Mouse (Mus musculus): Measurements from ENCODE around the gene H2al1g. TPM values are rescaled to one million over a fixed set of nuclear protein-coding genes. Genes with fewer than 3 reads are reported as not detected.
"Not testable (repeated sequence)": the region's sequence is repeated elsewhere in the genome, so short reads cannot be mapped to it uniquely, and the experiment has no call there.

H2al1g gene
- polyA plus RNA-seq, 1 experiment, result not detected

DNA sequence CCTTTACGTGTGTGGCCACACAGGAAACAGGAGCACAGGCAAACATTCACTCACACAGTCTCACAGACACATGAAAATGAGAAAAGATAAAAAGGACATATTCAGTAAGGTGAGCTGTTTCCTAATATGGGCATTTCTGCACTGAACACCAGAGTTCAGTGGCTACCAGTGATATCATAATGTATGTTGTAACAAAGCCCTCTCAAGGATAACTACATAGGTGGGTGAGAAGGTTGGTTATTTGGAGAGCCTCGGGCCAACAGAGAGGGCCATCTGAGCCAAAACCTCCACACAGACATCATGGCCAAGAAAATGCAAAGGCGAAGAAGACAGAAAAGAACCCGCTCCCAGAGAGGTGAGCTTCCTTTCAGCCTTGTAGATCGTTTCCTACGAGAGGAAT lies 9.5 kb upstream of the H2al1g start, which contains the start of gene H2al1d:
Gene H2al1d (plus strand): TSS at position 301 of the 400 bp plus-strand sequence.
- DNase-seq; H3K27ac ChIP-seq (ENCODE audit: insufficient read depth, low read depth, low read length); H3K36me3 ChIP-seq (ENCODE audit: control insufficient read depth, insufficient read depth, low read length); H3K4me3 ChIP-seq (ENCODE audit: insufficient read depth, low read depth, low read length); H3K4me1 ChIP-seq (ENCODE audit: control insufficient read depth, insufficient read depth, low read length); H3K27me3 ChIP-seq (replicated peaks; ENCODE audit: control insufficient read depth, insufficient read depth, low read length): not testable (repeated sequence)
- WGBS, result no CpG with 5 or more reads among the region's 6 CpGs

DNA sequence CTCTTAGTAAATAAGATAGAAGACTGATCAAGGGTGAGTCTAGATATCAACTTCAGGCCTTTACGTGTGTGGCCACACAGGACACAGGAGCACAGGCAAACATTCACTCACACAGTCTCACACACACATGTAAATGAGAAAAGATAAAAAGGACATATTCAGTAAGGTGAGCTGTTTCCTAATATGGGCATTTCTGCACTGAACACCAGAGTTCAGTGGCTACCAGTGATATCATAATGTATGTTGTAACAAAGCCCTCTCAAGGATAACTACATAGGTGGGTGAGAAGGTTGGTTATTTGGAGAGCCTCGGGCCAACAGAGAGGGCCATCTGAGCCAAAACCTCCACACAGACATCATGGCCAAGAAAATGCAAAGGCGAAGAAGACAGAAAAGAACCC lies 6.4 kb upstream of the H2al1g start, which contains the start of gene H2al1e:
Gene H2al1e (plus strand): TSS at position 301 of the 400 bp plus-strand sequence.
- not testable (repeated sequence) for H3K4me1 ChIP-seq (ENCODE audit: control insufficient read depth, insufficient read depth, low read length); H3K36me3 ChIP-seq (ENCODE audit: control insufficient read depth, insufficient read depth, low read length); DNase-seq; H3K4me3 ChIP-seq (ENCODE audit: insufficient read depth, low read depth, low read length); H3K27ac ChIP-seq (ENCODE audit: insufficient read depth, low read depth, low read length); H3K27me3 ChIP-seq (replicated peaks; ENCODE audit: control insufficient read depth, insufficient read depth, low read length)
- no CpG with 5 or more reads among the region's 3 CpGs for WGBS

DNA sequence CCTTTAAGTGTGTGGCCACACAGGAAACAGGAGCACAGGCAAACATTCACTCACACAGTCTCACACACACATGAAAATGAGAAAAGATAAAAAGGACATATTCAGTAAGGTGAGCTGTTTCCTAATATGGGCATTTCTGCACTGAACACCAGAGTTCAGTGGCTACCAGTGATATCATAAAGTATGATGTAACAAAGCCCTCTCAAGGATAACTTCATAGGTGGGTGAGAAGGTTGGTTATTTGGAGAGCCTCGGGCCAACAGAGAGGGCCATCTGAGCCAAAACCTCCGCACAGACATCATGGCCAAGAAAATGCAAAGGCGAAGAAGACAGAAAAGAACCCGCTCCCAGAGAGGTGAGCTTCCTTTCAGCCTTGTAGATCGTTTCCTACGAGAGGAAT lies 3.2 kb upstream of the H2al1g start, which contains the start of gene H2al1f:
Gene H2al1f (plus strand): TSS at position 301 of the 400 bp plus-strand sequence.
- H3K27ac ChIP-seq (ENCODE audit: insufficient read depth, low read depth, low read length); H3K4me3 ChIP-seq (ENCODE audit: insufficient read depth, low read depth, low read length); H3K36me3 ChIP-seq (ENCODE audit: control insufficient read depth, insufficient read depth, low read length); H3K27me3 ChIP-seq (replicated peaks; ENCODE audit: control insufficient read depth, insufficient read depth, low read length); H3K4me1 ChIP-seq (ENCODE audit: control insufficient read depth, insufficient read depth, low read length); DNase-seq: not testable (repeated sequence)
- WGBS, result no CpG with 5 or more reads among the region's 6 CpGs

DNA sequence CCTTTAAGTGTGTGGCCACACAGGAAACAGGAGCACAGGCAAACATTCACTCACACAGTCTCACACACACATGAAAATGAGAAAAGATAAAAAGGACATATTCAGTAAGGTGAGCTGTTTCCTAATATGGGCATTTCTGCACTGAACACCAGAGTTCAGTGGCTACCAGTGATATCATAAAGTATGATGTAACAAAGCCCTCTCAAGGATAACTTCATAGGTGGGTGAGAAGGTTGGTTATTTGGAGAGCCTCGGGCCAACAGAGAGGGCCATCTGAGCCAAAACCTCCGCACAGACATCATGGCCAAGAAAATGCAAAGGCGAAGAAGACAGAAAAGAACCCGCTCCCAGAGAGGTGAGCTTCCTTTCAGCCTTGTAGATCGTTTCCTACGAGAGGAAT lies 3.1 kb downstream of the H2al1g start, which contains the start of gene H2al1h:
Gene H2al1h (plus strand): TSS at position 301 of the 400 bp plus-strand sequence.
- not testable (repeated sequence) for DNase-seq; H3K4me3 ChIP-seq (ENCODE audit: insufficient read depth, low read depth, low read length); H3K27me3 ChIP-seq (replicated peaks; ENCODE audit: control insufficient read depth, insufficient read depth, low read length); H3K4me1 ChIP-seq (ENCODE audit: control insufficient read depth, insufficient read depth, low read length); H3K27ac ChIP-seq (ENCODE audit: insufficient read depth, low read depth, low read length); H3K36me3 ChIP-seq (ENCODE audit: control insufficient read depth, insufficient read depth, low read length)
- WGBS, result no CpG with 5 or more reads among the region's 6 CpGs

DNA sequence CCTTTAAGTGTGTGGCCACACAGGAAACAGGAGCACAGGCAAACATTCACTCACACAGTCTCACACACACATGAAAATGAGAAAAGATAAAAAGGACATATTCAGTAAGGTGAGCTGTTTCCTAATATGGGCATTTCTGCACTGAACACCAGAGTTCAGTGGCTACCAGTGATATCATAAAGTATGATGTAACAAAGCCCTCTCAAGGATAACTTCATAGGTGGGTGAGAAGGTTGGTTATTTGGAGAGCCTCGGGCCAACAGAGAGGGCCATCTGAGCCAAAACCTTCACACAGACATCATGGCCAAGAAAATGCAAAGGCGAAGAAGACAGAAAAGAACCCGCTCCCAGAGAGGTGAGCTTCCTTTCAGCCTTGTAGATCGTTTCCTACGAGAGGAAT lies 6.3 kb downstream of the H2al1g start, which contains the start of gene H2al1i:
Gene H2al1i (plus strand): TSS at position 301 of the 400 bp plus-strand sequence.
- not testable (repeated sequence) for DNase-seq

DNA sequence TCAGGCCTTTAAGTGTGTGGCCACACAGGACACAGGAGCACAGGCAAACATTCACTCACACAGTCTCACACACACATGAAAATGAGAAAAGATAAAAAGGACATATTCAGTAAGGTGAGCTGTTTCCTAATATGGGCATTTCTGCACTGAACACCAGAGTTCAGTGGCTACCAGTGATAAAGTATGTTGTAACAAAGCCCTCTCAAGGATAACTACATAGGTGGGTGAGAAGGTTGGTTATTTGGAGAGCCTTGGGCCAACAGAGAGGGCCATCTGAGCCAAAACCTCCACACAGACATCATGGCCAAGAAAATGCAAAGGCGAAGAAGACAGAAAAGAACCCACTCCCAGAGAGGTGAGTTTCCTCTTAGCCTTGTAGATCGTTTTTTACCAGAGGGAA lies 9.5 kb downstream of the H2al1g start, which contains the start of gene H2al1j:
Gene H2al1j (plus strand): TSS at position 301 of the 400 bp plus-strand sequence.
- H3K36me3 ChIP-seq (ENCODE audit: control insufficient read depth, insufficient read depth, low read length); H3K4me3 ChIP-seq (ENCODE audit: insufficient read depth, low read depth, low read length); DNase-seq; H3K27ac ChIP-seq (ENCODE audit: insufficient read depth, low read depth, low read length); H3K27me3 ChIP-seq (replicated peaks; ENCODE audit: control insufficient read depth, insufficient read depth, low read length); H3K4me1 ChIP-seq (ENCODE audit: control insufficient read depth, insufficient read depth, low read length): not testable (repeated sequence)
- WGBS, result 93% methylated on average over 2 of the region's 2 CpGs

More for the DNA sequence above, 6.3 kb downstream of the H2al1g start, which contains the start of gene H2al1i:
- not testable (repeated sequence) for H3K27ac ChIP-seq (ENCODE audit: insufficient read depth, low read depth, low read length); H3K4me1 ChIP-seq (ENCODE audit: control insufficient read depth, insufficient read depth, low read length); H3K27me3 ChIP-seq (replicated peaks; ENCODE audit: control insufficient read depth, insufficient read depth, low read length); H3K4me3 ChIP-seq (ENCODE audit: insufficient read depth, low read depth, low read length); H3K36me3 ChIP-seq (ENCODE audit: control insufficient read depth, insufficient read depth, low read length)
- WGBS, result 86% methylated on average over 2 of the region's 5 CpGs

DNA sequence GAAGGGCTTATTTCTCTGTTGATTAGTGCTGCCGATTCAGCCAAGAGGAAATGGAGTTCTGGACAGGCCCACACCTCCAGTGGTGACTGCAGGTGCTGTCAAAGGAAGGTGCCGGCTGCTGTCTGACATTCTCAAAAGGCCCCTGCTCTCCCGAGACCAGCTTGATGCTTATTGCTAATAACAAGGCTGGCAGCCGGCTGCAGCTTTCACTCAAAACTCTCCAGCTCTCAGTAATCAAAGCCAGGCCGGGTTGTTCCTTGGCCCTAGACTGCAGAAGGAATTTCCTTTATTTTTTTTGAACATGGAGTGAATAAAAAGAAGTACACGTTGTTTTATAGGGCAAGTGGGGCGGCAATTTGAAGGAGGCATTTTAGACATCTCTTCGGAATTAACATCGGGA lies 27.7 kb downstream of the H2al1g start:
- H3K27me3 ChIP-seq (replicated peaks; ENCODE audit: control insufficient read depth, insufficient read depth, low read length), result no peaks in the 10 kb centered on the region
- no peak for TF ChIP-seq CTCF (conservative IDR thresholded peaks at IDR 0.05; ENCODE audit: insufficient read depth, insufficient read length, low read depth, low read length)
- no peak for TF ChIP-seq POLR2A (IDR thresholded peaks at IDR 0.05; ENCODE audit: low read depth, low read length)
- no peaks in the 10 kb centered on the region for H3K36me3 ChIP-seq (ENCODE audit: control insufficient read depth, insufficient read depth, low read length)
- no peaks in the 10 kb centered on the region for H3K4me1 ChIP-seq (ENCODE audit: control insufficient read depth, insufficient read depth, low read length)
- no peak overlapping the region for H3K27ac ChIP-seq (ENCODE audit: insufficient read depth, low read depth, low read length)
- no peak overlapping the region for H3K4me3 ChIP-seq (ENCODE audit: insufficient read depth, low read depth, low read length)
- WGBS, result 69% methylated on average over 9 of the region's 9 CpGs
- DNase-seq, result no peak

DNA sequence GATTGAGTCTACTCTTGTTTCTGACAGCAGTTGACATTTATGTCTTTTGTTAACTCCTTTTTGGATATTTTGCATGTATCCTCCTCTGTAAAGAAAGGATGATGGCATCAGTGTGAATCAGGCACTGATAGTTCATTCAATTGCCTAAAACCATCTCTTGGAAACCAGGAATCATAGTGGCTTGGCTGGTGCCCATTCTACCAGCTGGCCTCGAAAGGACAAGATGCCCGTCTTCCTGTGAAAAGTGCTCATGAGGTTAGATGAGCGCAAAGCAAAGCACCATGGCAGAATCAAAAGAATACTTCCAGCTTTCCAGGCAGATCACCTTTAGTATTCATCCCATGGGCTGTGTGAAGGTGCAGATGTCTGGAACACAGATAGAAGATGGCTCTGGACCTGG lies 28.7 kb downstream of the H2al1g start:
- TF ChIP-seq CTCF (conservative IDR thresholded peaks at IDR 0.05; ENCODE audit: insufficient read depth, insufficient read length, low read depth, low read length) (no peak), POLR2A (IDR thresholded peaks at IDR 0.05; ENCODE audit: low read depth, low read length) (no peak)
- DNase-seq, result no peak
- Histone ChIP-seq H3K4me1 (ENCODE audit: control insufficient read depth, insufficient read depth, low read length) (no peaks in the 10 kb centered on the region), H3K27me3 (replicated peaks; ENCODE audit: control insufficient read depth, insufficient read depth, low read length) (no peaks in the 10 kb centered on the region), H3K27ac (ENCODE audit: insufficient read depth, low read depth, low read length) (no peak overlapping the region), H3K36me3 (ENCODE audit: control insufficient read depth, insufficient read depth, low read length) (no peaks in the 10 kb centered on the region), H3K4me3 (ENCODE audit: insufficient read depth, low read depth, low read length) (no peak overlapping the region)
- 95% methylated on average over 3 of the region's 3 CpGs for WGBS
